Mouse (Mus musculus) myocyte (in vitro differentiated cells): ENCODE results near the gene Nsmce4a.

Source experiments
- E2F4 ChIP-seq: IDR thresholded peaks from one replicate; pipeline ENCODE4 v1.6.1; 2011; ENCODE audit warnings: mild to moderate bottlenecking, control low read depth, moderate library complexity; ENCODE audit not compliant: insufficient read depth
- MAX ChIP-seq: IDR thresholded peaks from one replicate; pipeline ENCODE4 v1.6.1; 2011; ENCODE audit warnings: low read depth, mild to moderate bottlenecking, control low read depth
- MYOD1 ChIP-seq, 3 experiments: IDR thresholded peaks; one replicate each; pipeline ENCODE4 v1.6.1; 2011; ENCODE audit warnings: control low read depth in 2 of 3, low read depth in 2 of 3, mild to moderate bottlenecking in 2 of 3, moderate library complexity in 1 of 3; ENCODE audit not compliant: insufficient read length in 2 of 3, control insufficient read depth in 1 of 3
- POLR2A ChIP-seq: IDR thresholded peaks from one replicate; pipeline ENCODE4 v1.6.1; 2011; ENCODE audit warnings: low read depth, mild to moderate bottlenecking, control low read depth, moderate library complexity; ENCODE audit not compliant: insufficient read length
- POLR2AphosphoS2 ChIP-seq: IDR thresholded peaks from one replicate; pipeline ENCODE4 v1.6.1; 2011; ENCODE audit warnings: low read depth, control low read depth; ENCODE audit not compliant: insufficient read length
- TCF12 ChIP-seq: IDR thresholded peaks from one replicate; pipeline ENCODE4 v1.6.1; 2011; ENCODE audit warnings: mild to moderate bottlenecking, control low read depth; ENCODE audit not compliant: poor library complexity, insufficient read depth, severe bottlenecking
- USF1 ChIP-seq: IDR thresholded peaks from one replicate; pipeline ENCODE4 v1.6.1; 2011; ENCODE audit warnings: low read depth, mild to moderate bottlenecking, control low read depth, moderate library complexity

- no peak for TF ChIP-seq POLR2A
- TF ChIP-seq MYOD1 (IDR thresholded peaks at IDR 0.05; ENCODE audit: control insufficient read depth in 1 of 3, insufficient read length in 2 of 3, low read depth in 2 of 3) = no peak
- TF ChIP-seq MAX = no peak
- TF ChIP-seq TCF12 = no peak
- TF ChIP-seq E2F4 = no peak
- TF ChIP-seq POLR2AphosphoS2 = no peak
- TF ChIP-seq USF1 = no peak
These were observed 37.7 kb downstream of the Nsmce4a start for GRCm38 (mm10) chr7:130535174-130535573.
